Mouse (Mus musculus): ENCODE measurements at regions not wholly inside any gene's neighbourhood (a gene's known extent, or its start where the extent isn't known, plus 50 kb on each side); places are given as distances from the start of the nearest gene placed in this dataset.

GRCm38 (mm10) chr1:61095481-61096165, 117.9 kb downstream of the Icos start:
- no peak overlapping the region for H3K4me3 ChIP-seq (ENCODE audit: low read depth, low read length)
- DNase-seq (ENCODE audit: low spot score) (no peak), ATAC-seq (ENCODE audit: insufficient read depth, low read depth) (no peak)
- no peak for TF ChIP-seq EP300 (IDR thresholded peaks at IDR 0.05; ENCODE audit: low read depth)
- no peak for TF ChIP-seq CTCF (IDR thresholded peaks at IDR 0.05; ENCODE audit: low read depth)
- no peak overlapping the region for H3K4me2 ChIP-seq (ENCODE audit: low read depth, low read length)
- no peak overlapping the region for H3K9ac ChIP-seq (replicated peaks; ENCODE audit: low read depth, low read length)
- H3K27me3 ChIP-seq (ENCODE audit: control insufficient read depth, insufficient read depth, low read length), result no peaks in the 10 kb centered on the region
- no peaks in the 10 kb centered on the region for H3K9me3 ChIP-seq (replicated peaks; ENCODE audit: control insufficient read depth, low read length)
- no peaks in the 10 kb centered on the region for H3K4me1 ChIP-seq (ENCODE audit: control insufficient read depth, insufficient read depth)
- H3K36me3 ChIP-seq (replicated peaks; ENCODE audit: control insufficient read depth, insufficient read depth, low read length), result no peaks in the 10 kb centered on the region
- no peak overlapping the region for H3K27ac ChIP-seq (ENCODE audit: low read depth)

DNA sequence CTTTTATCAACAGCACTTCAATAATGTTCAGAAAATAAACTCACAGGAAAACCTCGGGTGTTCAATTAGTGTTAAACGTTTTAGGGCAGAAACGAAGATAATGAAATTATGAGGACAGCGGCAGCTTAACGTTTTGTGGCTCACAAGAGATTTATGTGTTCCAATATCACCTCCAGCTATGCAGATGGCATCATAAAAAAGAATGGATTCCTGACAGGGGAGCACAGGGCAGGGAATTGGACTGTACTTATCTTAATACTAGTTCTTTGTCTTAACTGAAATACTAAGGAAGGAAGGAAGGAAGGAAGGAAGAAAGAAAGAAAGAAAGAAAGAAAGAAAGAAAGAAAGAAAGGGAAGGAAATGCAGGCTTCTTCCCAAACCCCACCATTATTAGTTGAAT, 121.6 kb downstream of the Icos start:
- TF ChIP-seq EP300 (IDR thresholded peaks at IDR 0.05; ENCODE audit: low read depth) (no peak), CTCF (IDR thresholded peaks at IDR 0.05; ENCODE audit: low read depth) (no peak)
- Histone ChIP-seq H3K27ac (ENCODE audit: low read depth) (no peak overlapping the region), H3K4me2 (ENCODE audit: low read depth, low read length) (no peak overlapping the region), H3K9me3 (replicated peaks; ENCODE audit: control insufficient read depth, low read length) (no peaks in the 10 kb centered on the region), H3K4me3 (ENCODE audit: low read depth, low read length) (no peak overlapping the region), H3K36me3 (replicated peaks; ENCODE audit: control insufficient read depth, insufficient read depth, low read length) (no peaks in the 10 kb centered on the region), H3K27me3 (ENCODE audit: control insufficient read depth, insufficient read depth, low read length) (no peaks in the 10 kb centered on the region), H3K9ac (replicated peaks; ENCODE audit: low read depth, low read length) (no peak overlapping the region), H3K4me1 (ENCODE audit: control insufficient read depth, insufficient read depth) (no peaks in the 10 kb centered on the region; the same call in 1 of the 2 replicates)
- ATAC-seq (ENCODE audit: insufficient read depth, low read depth) (no peak), DNase-seq (ENCODE audit: low spot score) (no peak)
- 71% methylated on average over 5 of the region's 5 CpGs for WGBS

DNA sequence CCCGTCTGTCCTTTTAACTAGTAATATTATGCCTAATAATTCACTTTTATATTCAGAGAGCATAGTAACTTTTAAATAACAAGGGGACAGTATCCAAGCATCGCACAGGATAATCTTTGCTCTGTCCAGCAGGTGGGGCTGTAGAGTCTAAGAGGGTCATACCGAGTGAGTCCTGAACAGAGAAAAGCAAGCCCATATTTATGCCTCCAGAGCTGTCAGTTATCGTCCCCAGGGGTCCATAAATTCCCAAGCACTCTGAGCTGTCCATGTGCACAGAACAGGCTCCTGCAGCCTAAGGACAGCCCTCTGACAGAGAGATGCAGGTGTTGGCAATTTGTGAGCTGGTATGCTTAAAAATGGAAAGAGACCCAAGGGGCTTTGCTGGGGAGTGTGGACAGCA, 124.0 kb downstream of the Icos start:
- Histone ChIP-seq H3K9me3 (replicated peaks; ENCODE audit: control insufficient read depth, low read length) (no peaks in the 10 kb centered on the region), H3K4me1 (ENCODE audit: control insufficient read depth, insufficient read depth) (no peaks in the 10 kb centered on the region; the same call in 1 of the 2 replicates), H3K4me2 (ENCODE audit: low read depth, low read length) (no peak overlapping the region), H3K9ac (replicated peaks; ENCODE audit: low read depth, low read length) (no peak overlapping the region), H3K27ac (ENCODE audit: low read depth) (no peak overlapping the region), H3K36me3 (replicated peaks; ENCODE audit: control insufficient read depth, insufficient read depth, low read length) (no peaks in the 10 kb centered on the region), H3K4me3 (ENCODE audit: low read depth, low read length) (no peak overlapping the region), H3K27me3 (ENCODE audit: control insufficient read depth, insufficient read depth, low read length) (no peaks in the 10 kb centered on the region)
- ATAC-seq (ENCODE audit: insufficient read depth, low read depth) (no peak), DNase-seq (ENCODE audit: low spot score) (no peak)
- WGBS, result 67% methylated on average over 4 of the region's 4 CpGs
- TF ChIP-seq EP300 (IDR thresholded peaks at IDR 0.05; ENCODE audit: low read depth), result no peak
- peak; percentile 24; the same call in 1 of the 2 replicates for TF ChIP-seq CTCF (IDR thresholded peaks at IDR 0.05; ENCODE audit: low read depth)

GRCm38 (mm10) chr1:61102346-61102745, 124.6 kb downstream of the Icos start:
- WGBS, result 33% methylated on average over 5 of the region's 5 CpGs
- no peak for ATAC-seq (ENCODE audit: insufficient read depth, low read depth)
- TF ChIP-seq CTCF (IDR thresholded peaks at IDR 0.05; ENCODE audit: low read depth) (no peak), EP300 (IDR thresholded peaks at IDR 0.05; ENCODE audit: low read depth) (no peak)

GRCm38 (mm10) chr1:61103581-61103980, 125.9 kb downstream of the Icos start:
- H3K4me2 ChIP-seq (ENCODE audit: low read depth, low read length), result no peak overlapping the region
- H3K27ac ChIP-seq (ENCODE audit: low read depth), result no peak overlapping the region
- WGBS, result 51% methylated on average over 12 of the region's 12 CpGs
- H3K9me3 ChIP-seq (replicated peaks; ENCODE audit: control insufficient read depth, low read length), result no peaks in the 10 kb centered on the region
- no peak overlapping the region for H3K9ac ChIP-seq (replicated peaks; ENCODE audit: low read depth, low read length)
- H3K4me1 ChIP-seq (ENCODE audit: control insufficient read depth, insufficient read depth), result no peaks in the 10 kb centered on the region; the same call in 1 of the 2 replicates
- no peak overlapping the region for H3K4me3 ChIP-seq (ENCODE audit: low read depth, low read length)
- TF ChIP-seq CTCF (IDR thresholded peaks at IDR 0.05; ENCODE audit: low read depth) (no peak), EP300 (IDR thresholded peaks at IDR 0.05; ENCODE audit: low read depth) (no peak)
- no peak for DNase-seq (ENCODE audit: low spot score)
- H3K27me3 ChIP-seq (ENCODE audit: control insufficient read depth, insufficient read depth, low read length), result no peaks in the 10 kb centered on the region
- no peak for ATAC-seq (ENCODE audit: insufficient read depth, low read depth)
- H3K36me3 ChIP-seq (replicated peaks; ENCODE audit: control insufficient read depth, insufficient read depth, low read length), result no peaks in the 10 kb centered on the region

More at GRCm38 (mm10) chr1:61102346-61102745, 124.6 kb downstream of the Icos start:
- no peak overlapping the region for H3K4me3 ChIP-seq (ENCODE audit: low read depth, low read length)
- no peak overlapping the region for H3K4me2 ChIP-seq (ENCODE audit: low read depth, low read length)
- H3K27me3 ChIP-seq (ENCODE audit: control insufficient read depth, insufficient read depth, low read length), result no peaks in the 10 kb centered on the region
- H3K9me3 ChIP-seq (replicated peaks; ENCODE audit: control insufficient read depth, low read length), result no peaks in the 10 kb centered on the region
- no peaks in the 10 kb centered on the region; the same call in 1 of the 2 replicates for H3K4me1 ChIP-seq (ENCODE audit: control insufficient read depth, insufficient read depth)
- no peaks in the 10 kb centered on the region for H3K36me3 ChIP-seq (replicated peaks; ENCODE audit: control insufficient read depth, insufficient read depth, low read length)
- no peak overlapping the region for H3K9ac ChIP-seq (replicated peaks; ENCODE audit: low read depth, low read length)
- no peak for DNase-seq (ENCODE audit: low spot score)
- H3K27ac ChIP-seq (ENCODE audit: low read depth), result no peak overlapping the region
